Mouse (Mus musculus): ENCODE results near the gene Sctr. TPM values are rescaled to one million over a fixed set of nuclear protein-coding genes. Genes with fewer than 3 reads are reported as not detected.

Sctr gene
- polyA plus RNA-seq, 1 experiment from 2014 or later: 0.51 TPM

GRCm38 (mm10) chr1:119996798-119997581 lies 9.7 kb upstream of the Sctr start, which contains the start of gene Cfap221:
TSS of gene Cfap221 (minus strand) at chr1:119997234.
- WGBS: 5% methylated on average over 30 of the region's 30 CpGs
- H3K9me3 ChIP-seq (ENCODE audit: control insufficient read depth, low read length): no peaks in the 10 kb centered on the region
- ATAC-seq: peak; percentile 87

GRCm38 (mm10) chr1:119997644-119998043 lies 9.1 kb upstream of the Sctr start:
- Histone ChIP-seq H3K9me3 (ENCODE audit: control insufficient read depth, low read length) (no peaks in the 10 kb centered on the region), H3K36me3 (ENCODE audit: control insufficient read depth, insufficient read depth) (no peaks in the 10 kb centered on the region), H3K27ac (ENCODE audit: low read length) (no peak overlapping the region), H3K27me3 (replicated peaks; ENCODE audit: control insufficient read depth, insufficient read depth, low read length) (no peaks in the 10 kb centered on the region), H3K4me1 (replicated peaks; ENCODE audit: control insufficient read depth, insufficient read depth, low read length) (peaks cover 8% of the 10 kb centered on the region), H3K4me2 (ENCODE audit: low read length) (peak overlapping the region; percentile 64), H3K9ac (replicated peaks; ENCODE audit: low read depth, low read length) (no peak overlapping the region), H3K4me3 (replicated peaks; ENCODE audit: low read length) (no peak overlapping the region; the same call in 1 of the 2 replicates)
- WGBS: 26% methylated on average over 5 of the region's 5 CpGs
- no peak for ATAC-seq

More at GRCm38 (mm10) chr1:119996798-119997581, 9.7 kb upstream of the Sctr start, which contains the start of gene Cfap221:
- H3K4me2 ChIP-seq (ENCODE audit: low read length): peak within 1 kb of the TSS; percentile 64
- H3K27me3 ChIP-seq (replicated peaks; ENCODE audit: control insufficient read depth, insufficient read depth, low read length): no peaks in the 10 kb centered on the region
- H3K4me3 ChIP-seq (replicated peaks; ENCODE audit: low read length): peak within 1 kb of the TSS; percentile 39
- no peaks in the 10 kb centered on the region for H3K36me3 ChIP-seq (ENCODE audit: control insufficient read depth, insufficient read depth)
- peaks cover 8% of the 10 kb centered on the region for H3K4me1 ChIP-seq (replicated peaks; ENCODE audit: control insufficient read depth, insufficient read depth, low read length)
- no peak within 1 kb of the TSS for H3K27ac ChIP-seq (ENCODE audit: low read length)
- H3K9ac ChIP-seq (replicated peaks; ENCODE audit: low read depth, low read length): no peak within 1 kb of the TSS; the same call in 1 of the 2 replicates

- H3K9me3 ChIP-seq (ENCODE audit: control insufficient read depth, low read length): no peaks in the 10 kb centered on the region
- no peak overlapping the region; the same call in 1 of the 2 replicates for H3K9ac ChIP-seq (replicated peaks; ENCODE audit: low read depth, low read length)
- peak overlapping the region; percentile 48 for H3K4me3 ChIP-seq (replicated peaks; ENCODE audit: low read length)
- 21% methylated on average over 11 of the region's 11 CpGs for WGBS
- no peak for ATAC-seq
- H3K27me3 ChIP-seq (replicated peaks; ENCODE audit: control insufficient read depth, insufficient read depth, low read length): peaks cover 6% of the 10 kb centered on the region; the same call in 1 of the 2 replicates
- H3K27ac ChIP-seq (ENCODE audit: low read length): no peak overlapping the region
- peak overlapping the region; percentile 76 for H3K4me2 ChIP-seq (ENCODE audit: low read length)
- no peaks in the 10 kb centered on the region for H3K36me3 ChIP-seq (ENCODE audit: control insufficient read depth, insufficient read depth)
- peaks cover 18% of the 10 kb centered on the region for H3K4me1 ChIP-seq (replicated peaks; ENCODE audit: control insufficient read depth, insufficient read depth, low read length)
These were observed 1.3 kb downstream of the Sctr start for GRCm38 (mm10) chr1:120007851-120008588.

- Histone ChIP-seq H3K9ac (replicated peaks; ENCODE audit: low read depth, low read length) (no peak overlapping the region), H3K4me3 (replicated peaks; ENCODE audit: low read length) (no peak overlapping the region), H3K9me3 (ENCODE audit: control insufficient read depth, low read length) (no peaks in the 10 kb centered on the region), H3K4me1 (replicated peaks; ENCODE audit: control insufficient read depth, insufficient read depth, low read length) (peaks cover 8% of the 10 kb centered on the region), H3K36me3 (ENCODE audit: control insufficient read depth, insufficient read depth) (no peaks in the 10 kb centered on the region), H3K4me2 (ENCODE audit: low read length) (no peak overlapping the region), H3K27me3 (replicated peaks; ENCODE audit: control insufficient read depth, insufficient read depth, low read length) (peaks cover 6% of the 10 kb centered on the region; the same call in 1 of the 2 replicates), H3K27ac (ENCODE audit: low read length) (no peak overlapping the region)
- ATAC-seq: no peak
- WGBS: 74% methylated on average over 12 of the region's 12 CpGs
These were observed 5.9 kb downstream of the Sctr start for GRCm38 (mm10) chr1:120012638-120013037.

GRCm38 (mm10) chr1:120013111-120013510 lies 6.4 kb downstream of the Sctr start:
- no peaks in the 10 kb centered on the region for H3K36me3 ChIP-seq (ENCODE audit: control insufficient read depth, insufficient read depth)
- peaks cover 4% of the 10 kb centered on the region for H3K4me1 ChIP-seq (replicated peaks; ENCODE audit: control insufficient read depth, insufficient read depth, low read length)
- no peak overlapping the region for H3K4me3 ChIP-seq (replicated peaks; ENCODE audit: low read length)
- peaks cover 6% of the 10 kb centered on the region; the same call in 1 of the 2 replicates for H3K27me3 ChIP-seq (replicated peaks; ENCODE audit: control insufficient read depth, insufficient read depth, low read length)
- no peak overlapping the region for H3K27ac ChIP-seq (ENCODE audit: low read length)
- H3K9me3 ChIP-seq (ENCODE audit: control insufficient read depth, low read length): no peaks in the 10 kb centered on the region
- ATAC-seq: 0 out of 2 replicates have a peak, but pooled peaks have one; percentile 38
- H3K9ac ChIP-seq (replicated peaks; ENCODE audit: low read depth, low read length): no peak overlapping the region
- no peak overlapping the region for H3K4me2 ChIP-seq (ENCODE audit: low read length)

- no peak overlapping the region for H3K4me2 ChIP-seq (ENCODE audit: low read length)
- no peaks in the 10 kb centered on the region for H3K4me1 ChIP-seq (replicated peaks; ENCODE audit: control insufficient read depth, insufficient read depth, low read length)
- no peaks in the 10 kb centered on the region for H3K36me3 ChIP-seq (ENCODE audit: control insufficient read depth, insufficient read depth)
- H3K9me3 ChIP-seq (ENCODE audit: control insufficient read depth, low read length): no peaks in the 10 kb centered on the region
- WGBS: 80% methylated on average over 2 of the region's 2 CpGs
- H3K4me3 ChIP-seq (replicated peaks; ENCODE audit: low read length): no peak overlapping the region
- no peak overlapping the region for H3K9ac ChIP-seq (replicated peaks; ENCODE audit: low read depth, low read length)
- H3K27me3 ChIP-seq (replicated peaks; ENCODE audit: control insufficient read depth, insufficient read depth, low read length): no peaks in the 10 kb centered on the region
- H3K27ac ChIP-seq (ENCODE audit: low read length): no peak overlapping the region
- no peak for ATAC-seq
These were observed 9.5 kb downstream of the Sctr start for GRCm38 (mm10) chr1:120016240-120016639.

GRCm38 (mm10) chr1:120018900-120019299 lies 12.2 kb downstream of the Sctr start:
- 17% methylated on average over 3 of the region's 3 CpGs for WGBS
- Histone ChIP-seq H3K36me3 (ENCODE audit: control insufficient read depth, insufficient read depth) (no peaks in the 10 kb centered on the region), H3K27ac (ENCODE audit: low read length) (no peak overlapping the region), H3K27me3 (replicated peaks; ENCODE audit: control insufficient read depth, insufficient read depth, low read length) (no peaks in the 10 kb centered on the region), H3K4me3 (replicated peaks; ENCODE audit: low read length) (no peak overlapping the region), H3K4me1 (replicated peaks; ENCODE audit: control insufficient read depth, insufficient read depth, low read length) (no peaks in the 10 kb centered on the region), H3K9me3 (ENCODE audit: control insufficient read depth, low read length) (no peaks in the 10 kb centered on the region), H3K9ac (replicated peaks; ENCODE audit: low read depth, low read length) (no peak overlapping the region), H3K4me2 (ENCODE audit: low read length) (no peak overlapping the region)
- ATAC-seq: no peak

GRCm38 (mm10) chr1:120019428-120019827 lies 12.7 kb downstream of the Sctr start:
- Histone ChIP-seq H3K36me3 (ENCODE audit: control insufficient read depth, insufficient read depth) (no peaks in the 10 kb centered on the region), H3K9me3 (ENCODE audit: control insufficient read depth, low read length) (no peaks in the 10 kb centered on the region), H3K27ac (ENCODE audit: low read length) (no peak overlapping the region), H3K4me1 (replicated peaks; ENCODE audit: control insufficient read depth, insufficient read depth, low read length) (no peaks in the 10 kb centered on the region), H3K4me2 (ENCODE audit: low read length) (no peak overlapping the region), H3K9ac (replicated peaks; ENCODE audit: low read depth, low read length) (no peak overlapping the region), H3K27me3 (replicated peaks; ENCODE audit: control insufficient read depth, insufficient read depth, low read length) (no peaks in the 10 kb centered on the region), H3K4me3 (replicated peaks; ENCODE audit: low read length) (no peak overlapping the region)
- 92% methylated on average over 12 of the region's 12 CpGs for WGBS
- ATAC-seq: no peak

- WGBS: 78% methylated on average over 7 of the region's 7 CpGs
- no peaks in the 10 kb centered on the region for H3K36me3 ChIP-seq (ENCODE audit: control insufficient read depth, insufficient read depth)
These were observed 13.7 kb downstream of the Sctr start for GRCm38 (mm10) chr1:120020322-120020897.

More at GRCm38 (mm10) chr1:120020322-120020897, 13.7 kb downstream of the Sctr start:
- no peak overlapping the region for H3K4me3 ChIP-seq (replicated peaks; ENCODE audit: low read length)
- H3K4me1 ChIP-seq (replicated peaks; ENCODE audit: control insufficient read depth, insufficient read depth, low read length): no peaks in the 10 kb centered on the region
- H3K27ac ChIP-seq (ENCODE audit: low read length): no peak overlapping the region
- H3K9ac ChIP-seq (replicated peaks; ENCODE audit: low read depth, low read length): no peak overlapping the region
- ATAC-seq: no peak
- no peak overlapping the region for H3K4me2 ChIP-seq (ENCODE audit: low read length)
- no peaks in the 10 kb centered on the region for H3K27me3 ChIP-seq (replicated peaks; ENCODE audit: control insufficient read depth, insufficient read depth, low read length)
- H3K9me3 ChIP-seq (ENCODE audit: control insufficient read depth, low read length): no peaks in the 10 kb centered on the region
